Mouse (Mus musculus) B cell, adult 67 days (primary cell): ENCODE results near the gene Ptprd. TPM values are rescaled to one million over a fixed set of nuclear protein-coding genes. Genes with fewer than 3 reads are reported as not detected.

Experiments
- total RNA-seq, 2 experiments: library from RNA; stranded (reverse); gene quantifications; 4 replicates each; pipeline ENCODE4 v1.2.4; 2023

Gene Ptprd
- total RNA-seq, result not detected

GRCm38 (mm10) chr4:78211529-78212494 is at the start of gene Ptprd:
Gene Ptprd, minus strand, starts transcription at chr4:78211961.

